ENCODE assay signal across 20 mouse cellular contexts in the genomic region with DNA sequence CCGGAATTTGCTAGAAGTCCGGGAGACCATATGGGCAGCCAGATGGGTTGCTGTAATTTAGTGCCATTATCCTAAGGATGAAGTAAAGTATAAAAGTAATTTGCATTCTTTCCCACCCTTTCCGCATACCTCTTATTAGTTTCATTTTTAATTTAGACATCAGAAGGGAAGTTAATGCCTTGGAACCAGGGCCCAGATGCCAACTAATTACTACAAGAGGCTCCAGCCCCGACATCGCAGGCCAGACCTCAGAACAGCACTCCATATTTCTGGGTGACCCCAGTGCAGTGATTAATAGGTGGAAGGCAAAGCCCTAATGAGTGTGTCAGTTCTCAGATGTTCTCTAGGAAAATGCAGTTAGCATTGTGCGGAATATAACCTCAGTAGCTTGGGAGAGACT.
DNase-seq lines count a peak whose midpoint lies in the region; ATAC-seq lines count a peak whose summit lies in the region.
"Had no signal": no experiment of that assay in that cellular context is flagged by ENCODE, and none has a peak within 500 bp of the region (broad histone marks: within the 10 kb centered on the region; RNA-seq: fewer than 3 reads in every experiment).

No protein-coding gene starts in this region.

- ATAC-seq in forebrain, embryonic 14.5 days, result peak; percentile 48; the same call in 1 of the 2 replicates
- no peak for ATAC-seq in forebrain, embryonic 16.5 days
- peak; percentile 60 for ATAC-seq in neural tube, embryonic 11.5 days (ENCODE audit: insufficient read depth, low FRiP score, low TSS enrichment)
- no peak for ATAC-seq in neural tube, embryonic 15.5 days (ENCODE audit: low FRiP score)
- peak; percentile 51; the same call in 1 of the 2 replicates for ATAC-seq in hindbrain, embryonic 15.5 days (ENCODE audit: low FRiP score, low read depth)
- ATAC-seq in intestine, embryonic 15.5 days, result no peak
- ATAC-seq: intestine, embryonic 16.5 days had no signal

- DNase-seq in forebrain, embryonic 14.5 days (ENCODE audit: low spot score), result peak; percentile 5
- no peak for DNase-seq in neural tube, embryonic 11.5 days (ENCODE audit: low spot score)
- DNase-seq in gastrocnemius, postnatal 10 days, result no peak
- DNase-seq: cerebellum, postnatal 14 days; embryo, embryonic 11 days; gastrocnemius, adult 2 months; heart, adult 18-20 months; lung, postnatal 4 days; thymus, postnatal 14 days had no signal

- no peak overlapping the region for H3K4me3 ChIP-seq in forebrain, embryonic 14.5 days (ENCODE audit: low read depth, low read length)
- no peak overlapping the region for H3K4me3 ChIP-seq in forebrain, embryonic 16.5 days (replicated peaks; ENCODE audit: low read length)
- H3K4me3 ChIP-seq in neural tube, embryonic 11.5 days (ENCODE audit: low read depth, low read length), result no peak overlapping the region
- H3K4me3 ChIP-seq in neural tube, embryonic 15.5 days (replicated peaks), result no peak overlapping the region
- no peak overlapping the region for H3K4me3 ChIP-seq in hindbrain, embryonic 15.5 days
- H3K4me3 ChIP-seq in intestine, embryonic 15.5 days (replicated peaks), result no peak overlapping the region
- H3K4me3 ChIP-seq: embryonic facial prominence, embryonic 15.5 days; gastrocnemius, adult 2 months; heart, embryonic 13.5 days; kidney, embryonic 15.5 days; lung, embryonic 15.5 days; midbrain, embryonic 10.5 days had no signal

- H3K36me3 ChIP-seq in forebrain, embryonic 14.5 days (ENCODE audit: control insufficient read depth, insufficient read depth, low read length), result no peaks in the 10 kb centered on the region
- no peaks in the 10 kb centered on the region for H3K36me3 ChIP-seq in forebrain, embryonic 16.5 days (ENCODE audit: control insufficient read depth, insufficient read depth)
- no peaks in the 10 kb centered on the region for H3K36me3 ChIP-seq in neural tube, embryonic 11.5 days (ENCODE audit: control insufficient read depth, insufficient read depth, low read length)
- H3K36me3 ChIP-seq in neural tube, embryonic 15.5 days, result no peaks in the 10 kb centered on the region
- H3K36me3 ChIP-seq in hindbrain, embryonic 15.5 days, result no peaks in the 10 kb centered on the region
- H3K36me3 ChIP-seq in intestine, embryonic 15.5 days, result no peaks in the 10 kb centered on the region
- H3K36me3 ChIP-seq: embryonic facial prominence, embryonic 15.5 days; heart, embryonic 13.5 days; kidney, embryonic 15.5 days; lung, embryonic 15.5 days; midbrain, embryonic 10.5 days had no signal

- H3K4me1 ChIP-seq in forebrain, embryonic 14.5 days (ENCODE audit: control insufficient read depth, insufficient read depth, low read length), result no peaks in the 10 kb centered on the region
- H3K4me1 ChIP-seq in forebrain, embryonic 16.5 days (replicated peaks; ENCODE audit: control insufficient read depth, insufficient read depth, low read length), result no peaks in the 10 kb centered on the region
- no peaks in the 10 kb centered on the region for H3K4me1 ChIP-seq in neural tube, embryonic 11.5 days (ENCODE audit: control insufficient read depth, insufficient read depth, low read length)
- no peaks in the 10 kb centered on the region for H3K4me1 ChIP-seq in neural tube, embryonic 15.5 days
- H3K4me1 ChIP-seq in hindbrain, embryonic 15.5 days (replicated peaks), result no peaks in the 10 kb centered on the region
- H3K4me1 ChIP-seq in intestine, embryonic 15.5 days (replicated peaks), result no peaks in the 10 kb centered on the region
- H3K4me1 ChIP-seq: embryonic facial prominence, embryonic 15.5 days; heart, embryonic 13.5 days; kidney, embryonic 15.5 days; lung, embryonic 15.5 days; midbrain, embryonic 10.5 days had no signal

- WGBS in forebrain, embryonic 14.5 days, result 64% methylated on average over 6 of the region's 6 CpGs
- 56% methylated on average over 6 of the region's 6 CpGs for WGBS in forebrain, embryonic 16.5 days
- 71% methylated on average over 6 of the region's 6 CpGs for WGBS in neural tube, embryonic 11.5 days
- WGBS in neural tube, embryonic 15.5 days, result 54% methylated on average over 6 of the region's 6 CpGs
- WGBS in hindbrain, embryonic 15.5 days, result 57% methylated on average over 6 of the region's 6 CpGs
- WGBS in intestine, embryonic 15.5 days, result 85% methylated on average over 6 of the region's 6 CpGs

- no peak overlapping the region for H3K27ac ChIP-seq in forebrain, embryonic 14.5 days (ENCODE audit: low read depth, low read length)
- H3K27ac ChIP-seq in forebrain, embryonic 16.5 days (ENCODE audit: low read length), result no peak overlapping the region
- no peak overlapping the region for H3K27ac ChIP-seq in neural tube, embryonic 11.5 days (ENCODE audit: low read depth, low read length)
- H3K27ac ChIP-seq in neural tube, embryonic 15.5 days (replicated peaks), result no peak overlapping the region
- no peak overlapping the region for H3K27ac ChIP-seq in hindbrain, embryonic 15.5 days (replicated peaks)
- no peak overlapping the region for H3K27ac ChIP-seq in intestine, embryonic 15.5 days
- H3K27ac ChIP-seq: embryonic facial prominence, embryonic 15.5 days; gastrocnemius, adult 2 months; heart, embryonic 13.5 days; kidney, embryonic 15.5 days; liver, embryonic 14.5 days; lung, embryonic 15.5 days; midbrain, embryonic 10.5 days had no signal

- H3K4me2 ChIP-seq in forebrain, embryonic 14.5 days (ENCODE audit: low read length), result no peak overlapping the region
- no peak overlapping the region for H3K4me2 ChIP-seq in forebrain, embryonic 16.5 days (ENCODE audit: low read length)
- no peak overlapping the region for H3K4me2 ChIP-seq in neural tube, embryonic 11.5 days (ENCODE audit: low read depth)
- H3K4me2 ChIP-seq in neural tube, embryonic 15.5 days, result no peak overlapping the region
- no peak overlapping the region for H3K4me2 ChIP-seq in hindbrain, embryonic 15.5 days
- no peak overlapping the region for H3K4me2 ChIP-seq in intestine, embryonic 15.5 days (replicated peaks)
- H3K4me2 ChIP-seq: embryonic facial prominence, embryonic 15.5 days; heart, embryonic 13.5 days; kidney, embryonic 15.5 days; lung, embryonic 15.5 days had no signal

- H3K27me3 ChIP-seq in forebrain, embryonic 14.5 days (replicated peaks; ENCODE audit: control insufficient read depth, insufficient read depth, low read length), result no peaks in the 10 kb centered on the region
- no peaks in the 10 kb centered on the region for H3K27me3 ChIP-seq in forebrain, embryonic 16.5 days (replicated peaks; ENCODE audit: control insufficient read depth, insufficient read depth, low read length)
- H3K27me3 ChIP-seq in neural tube, embryonic 11.5 days (ENCODE audit: control insufficient read depth, insufficient read depth, low read length), result no peaks in the 10 kb centered on the region
- H3K27me3 ChIP-seq in neural tube, embryonic 15.5 days (replicated peaks), result no peaks in the 10 kb centered on the region
- H3K27me3 ChIP-seq in hindbrain, embryonic 15.5 days, result no peaks in the 10 kb centered on the region
- H3K27me3 ChIP-seq in intestine, embryonic 15.5 days (replicated peaks), result no peaks in the 10 kb centered on the region
- H3K27me3 ChIP-seq: embryonic facial prominence, embryonic 15.5 days; heart, embryonic 13.5 days; kidney, embryonic 15.5 days; lung, embryonic 15.5 days had no signal

- H3K9me3 ChIP-seq in forebrain, embryonic 14.5 days (replicated peaks; ENCODE audit: control insufficient read depth, low read length), result no peaks in the 10 kb centered on the region
- H3K9me3 ChIP-seq in forebrain, embryonic 16.5 days (ENCODE audit: control insufficient read depth, low read length), result no peaks in the 10 kb centered on the region
- H3K9me3 ChIP-seq in neural tube, embryonic 11.5 days (ENCODE audit: control insufficient read depth, low read length), result no peaks in the 10 kb centered on the region
- H3K9me3 ChIP-seq in neural tube, embryonic 15.5 days (replicated peaks), result no peaks in the 10 kb centered on the region
- H3K9me3 ChIP-seq in hindbrain, embryonic 15.5 days, result no peaks in the 10 kb centered on the region
- H3K9me3 ChIP-seq in intestine, embryonic 15.5 days, result no peaks in the 10 kb centered on the region
- H3K9me3 ChIP-seq: embryonic facial prominence, embryonic 15.5 days; heart, embryonic 13.5 days; kidney, embryonic 15.5 days; lung, embryonic 15.5 days; midbrain, embryonic 10.5 days had no signal

- no peak overlapping the region for H3K9ac ChIP-seq in forebrain, embryonic 14.5 days (ENCODE audit: low read length)
- H3K9ac ChIP-seq in forebrain, embryonic 16.5 days (replicated peaks; ENCODE audit: low read depth, low read length), result no peak overlapping the region
- H3K9ac ChIP-seq in neural tube, embryonic 11.5 days (ENCODE audit: low read length), result no peak overlapping the region
- no peak overlapping the region for H3K9ac ChIP-seq in neural tube, embryonic 15.5 days (replicated peaks)
- H3K9ac ChIP-seq in hindbrain, embryonic 15.5 days, result no peak overlapping the region
- H3K9ac ChIP-seq in intestine, embryonic 15.5 days, result no peak overlapping the region
- H3K9ac ChIP-seq: embryonic facial prominence, embryonic 15.5 days; heart, embryonic 13.5 days; kidney, embryonic 15.5 days; liver, embryonic 14.5 days; lung, embryonic 15.5 days had no signal

Comparison
In these comparisons a context has a peak if more than half of its experiments do, and no peak if none do; other contexts are left out.
1. ATAC-seq: peak in forebrain, embryonic 14.5 days (single experiment), neural tube, embryonic 11.5 days (single experiment) and hindbrain, embryonic 15.5 days (single experiment); none in forebrain, embryonic 16.5 days (single experiment), neural tube, embryonic 15.5 days (single experiment) and intestine, embryonic 15.5 days (single experiment).